Mouse (Mus musculus) C2C12 (cell line): ENCODE results near the gene Scrg1. TPM values are rescaled to one million over a fixed set of nuclear protein-coding genes. Genes with fewer than 3 reads are reported as not detected.
"Not testable (repeated sequence)": the region's sequence is repeated elsewhere in the genome, so short reads cannot be mapped to it uniquely, and the experiment has no call there.

Experiments used
- H3K27me3 ChIP-seq: one replicate; pipeline ENCODE4 v1.6.1; 2011; ENCODE audit not compliant: control insufficient read depth, insufficient read depth, insufficient read length
- H3K36me3 ChIP-seq: one replicate; pipeline ENCODE4 v1.6.1; 2011; ENCODE audit not compliant: control insufficient read depth, insufficient read depth
- H3K4me3 ChIP-seq: one replicate; pipeline ENCODE4 v1.5.1; 2011; ENCODE audit warnings: mild to moderate bottlenecking, control low read depth; ENCODE audit not compliant: poor library complexity, insufficient read depth, severe bottlenecking
- H3K79me2 ChIP-seq: one replicate; pipeline ENCODE4 v1.6.1; 2011; ENCODE audit not compliant: control insufficient read depth, insufficient read depth
- H3K79me3 ChIP-seq: one replicate; pipeline ENCODE4 v1.6.1; 2011; ENCODE audit warnings: low read depth, control low read depth
- H3ac ChIP-seq: one replicate; pipeline ENCODE3; 2011; ENCODE audit warnings: low read depth; ENCODE audit not compliant: control insufficient read depth, insufficient read length
- CEBPB ChIP-seq: IDR thresholded peaks from one replicate; pipeline ENCODE4 v1.6.1; 2011; ENCODE audit warnings: low read depth, mild to moderate bottlenecking, control low read depth, moderate library complexity
- CTCF ChIP-seq: IDR thresholded peaks from one replicate; pipeline ENCODE4 v1.5.1; 2011; ENCODE audit not compliant: control insufficient read depth, insufficient read depth, insufficient read length
- FOSL1 ChIP-seq: IDR thresholded peaks from one replicate; pipeline ENCODE4 v1.8.0; 2011; ENCODE audit warnings: mild to moderate bottlenecking, low read length; ENCODE audit not compliant: poor library complexity, insufficient read depth, severe bottlenecking
- MAX ChIP-seq: IDR thresholded peaks from one replicate; pipeline ENCODE4 v1.6.1; 2011; ENCODE audit warnings: mild to moderate bottlenecking, control low read depth
- MYOD1 ChIP-seq: IDR thresholded peaks from one replicate; pipeline ENCODE4 v1.6.1; 2011; ENCODE audit warnings: low read depth; ENCODE audit not compliant: control insufficient read depth, insufficient read length
- MYOG ChIP-seq: IDR thresholded peaks from one replicate; pipeline ENCODE4 v1.6.1; 2011; ENCODE audit not compliant: control insufficient read depth, insufficient read length; ENCODE audit errors: extremely low read depth
- USF1 ChIP-seq: IDR thresholded peaks from one replicate; pipeline ENCODE4 v1.6.1; 2011; ENCODE audit warnings: low read depth, mild to moderate bottlenecking, control low read depth, moderate library complexity
- polyA plus RNA-seq: library from polyadenylated mRNA; unstranded; fragments of >200 nt; fragmentation: generic; extraction: Trizol; gene quantifications from one replicate; pipeline ENCODE4 v1.2.1, GENCODE M21; 2012; ENCODE audit warnings: missing spikeins

The Scrg1 gene
- polyA plus RNA-seq, 1 experiment, result not detected

DNA sequence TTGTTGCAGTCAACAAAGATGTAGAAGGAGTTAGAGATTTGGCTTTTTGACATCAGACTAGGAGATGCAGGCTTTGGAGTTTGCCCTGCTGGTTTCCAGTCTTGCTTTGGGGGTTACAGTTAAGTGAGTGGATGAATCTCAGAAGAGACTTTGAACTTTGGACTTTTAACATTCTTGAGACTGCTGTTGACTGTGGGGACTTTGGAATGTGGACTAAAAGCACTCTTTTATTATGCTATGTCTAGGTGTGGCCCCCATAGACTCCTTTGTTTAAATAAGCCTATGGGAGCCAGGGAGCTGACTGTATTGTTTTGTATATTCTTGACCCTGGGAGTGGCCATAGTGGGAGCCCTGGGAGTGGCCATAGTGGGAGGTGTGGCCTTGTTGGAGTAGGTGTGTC is 34.2 kb downstream of the Scrg1 start:
- H3ac ChIP-seq, result no peak overlapping the region
- peaks cover 19% of the 10 kb centered on the region for H3K79me2 ChIP-seq
- TF ChIP-seq CEBPB (no peak), USF1 (no peak), CTCF (no peak), MAX (no peak), FOSL1 (no peak), MYOG (no peak), MYOD1 (no peak)
- no peaks in the 10 kb centered on the region for H3K27me3 ChIP-seq
- H3K36me3 ChIP-seq, result peaks cover 7% of the 10 kb centered on the region
- peaks cover 7% of the 10 kb centered on the region for H3K79me3 ChIP-seq
- no peak overlapping the region for H3K4me3 ChIP-seq

DNA sequence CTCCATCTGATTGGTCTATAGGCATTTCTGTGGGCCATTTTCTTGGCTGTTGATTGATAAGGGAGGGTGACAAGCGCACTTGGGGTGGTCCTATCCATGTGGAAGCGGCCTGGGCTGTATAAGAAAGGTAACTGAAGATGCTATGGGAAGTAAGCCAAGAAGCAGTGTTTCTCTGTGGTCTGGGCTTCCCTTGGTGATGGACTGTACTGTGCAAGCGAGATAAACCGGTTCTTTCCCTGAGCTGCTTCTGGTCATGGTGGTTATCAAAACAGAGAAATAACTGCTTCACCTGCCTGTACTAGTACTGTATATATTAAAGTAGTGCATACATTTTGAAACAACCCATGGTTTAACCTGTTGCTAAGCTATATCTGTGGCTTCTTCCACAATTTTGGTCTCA is 36.1 kb downstream of the Scrg1 start:
- no peaks in the 10 kb centered on the region for H3K27me3 ChIP-seq
- H3K79me2 ChIP-seq, result peaks cover 6% of the 10 kb centered on the region

DNA sequence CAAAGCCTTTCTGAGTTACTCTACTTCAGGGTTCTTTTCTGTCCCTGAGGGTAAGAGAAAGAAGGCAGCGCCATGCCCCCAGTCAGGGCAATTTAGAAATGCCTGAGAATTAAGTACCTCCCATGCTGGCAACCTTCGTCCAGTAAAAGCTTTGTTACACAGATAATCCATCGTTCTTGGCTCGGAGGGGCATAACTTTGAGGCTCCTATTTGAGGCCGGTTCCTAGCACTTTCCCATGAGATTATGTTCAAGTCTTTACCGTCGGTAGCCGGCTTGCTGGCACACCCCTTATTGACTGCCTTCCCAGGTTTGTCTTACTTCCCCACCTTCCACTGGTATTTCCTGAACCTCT is 42.7 kb downstream of the Scrg1 start:
- Histone ChIP-seq H3K79me3 (no peaks in the 10 kb centered on the region), H3K4me3 (no peak overlapping the region), H3K36me3 (no peaks in the 10 kb centered on the region), H3ac (no peak overlapping the region), H3K79me2 (no peaks in the 10 kb centered on the region), H3K27me3 (no peaks in the 10 kb centered on the region)
- TF ChIP-seq MAX (no peak), CEBPB (no peak), FOSL1 (no peak), USF1 (no peak), MYOG (no peak), MYOD1 (no peak), CTCF (no peak)

More for the DNA sequence above, 36.1 kb downstream of the Scrg1 start:
- TF ChIP-seq FOSL1 (no peak), MAX (no peak)
- Histone ChIP-seq H3ac (no peak overlapping the region), H3K36me3 (no peaks in the 10 kb centered on the region), H3K79me3 (peaks cover 3% of the 10 kb centered on the region), H3K4me3 (no peak overlapping the region)

DNA sequence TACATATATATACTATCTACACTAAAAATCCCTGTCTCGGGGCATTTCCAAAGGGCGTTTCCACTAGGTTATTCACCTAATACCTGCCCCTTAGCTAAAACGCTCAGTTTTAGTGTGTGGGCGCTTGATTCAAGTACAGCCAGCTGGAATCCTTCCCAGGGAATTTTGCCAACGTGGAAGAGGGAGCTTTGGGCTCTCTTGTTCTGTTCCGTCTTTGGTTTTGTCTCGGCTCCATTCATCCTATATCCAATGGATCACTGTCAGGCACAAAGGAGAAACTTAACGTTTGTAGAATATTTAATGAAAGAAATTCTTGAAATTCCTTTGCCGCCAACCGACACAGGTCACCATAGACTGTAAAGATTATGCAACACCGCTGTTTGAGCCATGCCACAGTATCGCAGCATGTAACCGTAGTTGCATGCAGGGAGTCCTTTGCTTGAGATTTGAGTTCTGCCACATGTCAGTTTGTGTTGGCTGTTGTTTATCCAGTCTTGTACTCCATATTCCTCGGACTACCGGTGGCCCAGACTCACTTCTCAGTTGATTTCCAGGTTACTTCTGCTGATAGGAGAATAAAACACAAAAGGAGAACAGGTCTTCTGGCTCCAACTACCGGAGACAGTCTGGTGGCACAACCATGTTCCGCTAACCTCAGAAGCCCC is 43.3 kb downstream of the Scrg1 start:
- no peaks in the 10 kb centered on the region for H3K27me3 ChIP-seq
- H3K4me3 ChIP-seq, result no peak overlapping the region
- no peak overlapping the region for H3ac ChIP-seq
- H3K79me3 ChIP-seq, result no peaks in the 10 kb centered on the region
- H3K79me2 ChIP-seq, result no peaks in the 10 kb centered on the region
- TF ChIP-seq USF1, result no peak
- TF ChIP-seq FOSL1, result no peak
- TF ChIP-seq CTCF, result no peak
- TF ChIP-seq MAX, result no peak
- TF ChIP-seq MYOG, result no peak
- TF ChIP-seq CEBPB, result no peak
- no peak for TF ChIP-seq MYOD1
- H3K36me3 ChIP-seq, result no peaks in the 10 kb centered on the region

DNA sequence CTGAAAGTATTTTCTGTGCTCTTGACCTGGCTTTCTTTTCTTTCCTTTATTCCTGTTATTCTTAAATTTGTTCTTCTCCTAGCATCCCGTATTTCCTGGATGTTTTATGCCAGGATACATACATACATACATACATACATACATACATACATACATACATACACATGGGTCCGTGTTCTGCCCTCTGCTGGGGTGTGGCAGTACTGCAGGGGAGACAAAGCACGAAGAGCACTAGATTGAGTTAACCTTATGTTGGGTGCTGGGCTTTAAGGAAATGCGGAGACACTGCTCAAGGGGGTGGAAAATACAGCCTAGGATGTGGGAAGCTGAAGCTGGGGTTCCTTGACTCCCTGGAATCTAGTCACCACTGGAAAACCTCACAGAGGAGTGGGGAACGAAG is 47.9 kb downstream of the Scrg1 start:
- TF ChIP-seq FOSL1, result no peak
- TF ChIP-seq USF1, result no peak
- no peak for TF ChIP-seq MYOG
- Histone ChIP-seq H3K79me2 (no peaks in the 10 kb centered on the region), H3K27me3 (no peaks in the 10 kb centered on the region), H3K79me3 (no peaks in the 10 kb centered on the region), H3K4me3 (no peak overlapping the region), H3ac (no peak overlapping the region), H3K36me3 (no peaks in the 10 kb centered on the region)

DNA sequence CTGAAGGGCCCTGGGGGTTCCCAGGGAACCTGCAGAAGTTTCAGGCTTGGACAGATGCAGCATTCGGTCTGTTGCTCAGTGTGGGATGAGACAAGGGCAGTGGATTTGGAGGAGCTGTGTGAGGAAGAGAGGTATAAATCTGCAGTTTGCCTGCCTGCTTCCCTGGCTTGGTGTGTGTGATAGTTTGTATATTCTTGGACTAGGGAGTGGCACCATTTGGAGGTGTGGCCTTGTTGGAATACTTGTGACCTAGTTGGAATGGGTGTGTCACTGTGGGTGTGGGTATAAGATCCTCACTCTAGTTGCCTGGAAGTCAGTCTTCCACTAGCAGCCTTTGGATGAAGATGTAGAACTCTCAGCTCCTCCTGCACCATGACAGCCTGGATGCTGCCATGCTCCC is 49.8 kb downstream of the Scrg1 start:
- not testable (repeated sequence) for H3K79me3 ChIP-seq, H3K4me3 ChIP-seq, H3K79me2 ChIP-seq, H3ac ChIP-seq, H3K36me3 ChIP-seq, H3K27me3 ChIP-seq

DNA sequence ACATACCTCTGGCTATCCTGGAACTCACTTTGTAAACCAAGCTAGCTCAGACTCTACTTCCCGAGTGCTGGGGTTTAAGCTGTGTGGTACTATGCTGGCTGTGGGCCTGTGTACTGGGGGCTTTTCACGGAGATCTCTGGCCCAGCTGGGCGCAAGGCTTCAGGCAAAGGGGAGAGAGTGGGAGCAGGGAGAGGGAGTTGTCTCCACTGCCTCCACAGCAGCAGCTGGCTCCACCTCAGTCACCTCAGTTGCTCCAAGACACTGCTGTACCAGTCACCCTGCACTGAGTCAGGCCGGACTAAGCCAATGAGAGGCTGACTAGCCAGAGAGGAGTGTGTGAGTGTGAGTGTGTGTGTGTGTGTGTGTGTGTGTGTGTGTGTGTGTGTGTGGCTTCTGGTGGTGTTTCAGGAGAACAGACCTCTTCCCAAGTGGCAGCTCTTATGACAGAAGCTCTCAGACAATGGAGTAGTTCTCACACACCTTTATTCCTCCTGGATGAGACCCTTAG is 51.9 kb downstream of the Scrg1 start:
- Histone ChIP-seq H3K4me3 (no peak overlapping the region), H3K79me2 (peaks cover 3% of the 10 kb centered on the region), H3ac (no peak overlapping the region), H3K27me3 (no peaks in the 10 kb centered on the region), H3K36me3 (no peaks in the 10 kb centered on the region), H3K79me3 (no peaks in the 10 kb centered on the region)
- TF ChIP-seq MYOD1 (no peak), MYOG (no peak), USF1 (no peak)
